Mouse (Mus musculus): ENCODE results near the gene Dram1. TPM values are rescaled to one million over a fixed set of nuclear protein-coding genes. Genes with fewer than 3 reads are reported as not detected.

Dram1 gene
- total RNA-seq, 2 experiments from 2014 or later: 3.0 to 4.2 TPM

GRCm38 (mm10) chr10:88301802-88302470 lies 76.9 kb downstream of the Dram1 start:
- intact Hi-C loops (cut with DNase I): loop anchor here (5.0 to 10.0 kb wide), 4 partner anchors 327 to 750 kb away; partner anchors contain the start of gene Igf1
- no peak for DNase-seq

DNA sequence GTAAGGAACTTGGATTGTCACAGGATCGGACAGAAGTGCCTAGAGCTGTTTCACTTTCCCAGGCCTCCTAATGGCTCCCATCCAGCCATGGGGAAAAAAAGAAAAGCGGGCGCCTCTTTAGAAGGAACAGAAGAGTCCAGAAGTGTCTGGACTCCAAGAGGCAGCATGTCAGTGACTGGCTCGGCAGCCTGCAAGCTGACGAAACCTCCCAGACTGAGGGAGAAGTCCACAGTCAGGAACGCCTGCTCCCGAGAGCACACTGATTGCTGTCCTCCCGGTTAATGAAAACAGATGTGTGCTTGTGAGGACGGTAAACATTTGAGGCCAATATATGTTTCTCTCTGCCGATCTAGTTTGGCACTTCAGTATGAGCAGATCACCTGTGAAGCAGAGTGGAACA lies 81.9 kb downstream of the Dram1 start:
- intact Hi-C loops (cut with DNase I): no loop called here
- DNase-seq: peak; percentile 39 to 43

GRCm38 (mm10) chr10:88295091-88295490 lies 83.8 kb downstream of the Dram1 start:
- DNase-seq: peak; percentile 26 to 31
- intact Hi-C loops (cut with DNase I): no loop called here

- intact Hi-C loops (cut with DNase I): no loop called here
- no peak for DNase-seq
Measured at GRCm38 (mm10) chr10:88288061-88288460, 90.8 kb downstream of the Dram1 start.

GRCm38 (mm10) chr10:88287261-88287660 lies 91.6 kb downstream of the Dram1 start:
- intact Hi-C loops (cut with DNase I): no loop called here
- no peak for DNase-seq

DNA sequence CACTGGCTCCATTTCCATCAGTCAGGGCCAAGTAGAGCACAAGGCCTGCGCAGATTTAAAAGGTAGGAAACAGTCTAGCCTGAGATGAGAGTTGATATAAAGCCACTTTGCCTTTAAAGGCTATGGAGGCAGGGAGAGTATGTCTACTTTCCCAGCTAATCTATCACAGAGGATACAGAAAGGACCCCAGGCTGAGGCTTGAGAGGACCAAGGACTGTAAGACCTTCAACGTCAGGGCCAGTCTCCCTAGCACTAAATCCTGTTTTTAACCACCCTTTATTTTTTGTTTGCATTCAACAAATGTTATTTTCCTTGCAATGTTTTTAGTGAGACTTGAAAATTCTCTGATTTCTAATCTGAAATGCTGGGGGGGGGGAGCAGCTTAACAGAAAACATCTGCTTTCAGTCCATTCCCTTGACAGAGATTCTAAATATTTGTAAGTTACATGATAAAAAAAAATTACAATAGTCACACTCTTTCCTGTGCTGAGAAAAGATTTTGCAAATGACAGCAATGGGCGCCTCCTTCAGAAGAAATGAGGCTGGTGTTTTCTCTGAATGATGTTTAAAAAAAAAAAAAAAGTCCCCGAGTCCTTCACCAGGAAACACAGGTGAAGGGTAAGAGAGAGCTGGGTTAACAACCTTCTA lies 94.4 kb downstream of the Dram1 start:
- intact Hi-C loops (cut with DNase I): no loop called here
- DNase-seq: no peak

DNA sequence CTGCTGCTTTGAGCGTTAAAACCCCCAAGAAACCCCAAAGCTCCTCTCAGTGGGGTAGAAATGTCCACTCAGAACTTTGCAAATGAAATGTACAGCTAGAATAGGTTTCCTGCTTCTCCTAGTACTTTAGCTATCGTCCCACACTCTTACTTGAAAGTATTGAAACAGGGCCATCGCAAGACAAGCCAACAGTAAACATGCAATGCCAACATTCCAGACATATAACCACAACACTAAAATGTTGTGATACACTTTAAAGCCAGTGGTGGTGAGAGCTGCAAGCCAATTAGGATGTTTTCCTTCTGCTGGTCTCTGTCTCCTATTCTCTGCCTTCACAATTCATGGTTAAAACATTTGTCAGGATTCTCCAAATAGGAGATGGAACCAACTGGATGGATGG lies 97.2 kb downstream of the Dram1 start:
- intact Hi-C loops (cut with DNase I): no loop called here
- DNase-seq: no peak

GRCm38 (mm10) chr10:88274045-88274444 lies 104.8 kb downstream of the Dram1 start:
- DNase-seq: no peak
- intact Hi-C loops (cut with DNase I): no loop called here

Other genes with a start within 250 kb of the Dram1 start
- 1 to 10 TPM; 4.0 to 4.8 TPM for gene Parpbp, start 232.1 kb downstream of the Dram1 start, total RNA-seq (2021)
- gene Nup37, start 232.1 kb downstream of the Dram1 start, total RNA-seq (2021): 10 to 100 TPM in 1 of 2 experiments, 1 to 10 TPM in 1; 8.9 to 10.4 TPM
- 10 to 100 TPM; 30.0 to 31.5 TPM for gene Washc3, start 178.0 kb downstream of the Dram1 start, total RNA-seq (2021)
- 10 to 100 TPM; 33.1 to 36.8 TPM for gene Gnptab, start 52 bp upstream of the Dram1 start, total RNA-seq (2021)
- under 1 TPM in 1 of 2 experiments, not detected in 1; 0.60 TPM for gene Sycp3, start 80.5 kb upstream of the Dram1 start, total RNA-seq (2021)
- gene Chpt1, start 125.0 kb upstream of the Dram1 start, total RNA-seq (2021): 100 to 1,000 TPM; 189 to 191 TPM
- under 1 TPM; 0.15 to 0.38 TPM for gene Mybpc1, start 226.1 kb upstream of the Dram1 start, total RNA-seq (2021)